Mouse (Mus musculus): Measurements from ENCODE around the gene Fndc9. TPM values are rescaled to one million over a fixed set of nuclear protein-coding genes. Genes with fewer than 3 reads are reported as not detected.

Fndc9 gene
- 0.24 and 0.26 TPM in 2 replicates for polyA plus RNA-seq (2014; fragmentation: Nextera tagmentation; extraction: Ambion mirVana)

GRCm38 (mm10) chr11:46235334-46235733, at the start of gene Fndc9:
Gene Fndc9, plus strand, starts transcription at chr11:46235531.
- no peak within 1 kb of the TSS for H3K9ac ChIP-seq (replicated peaks; ENCODE audit: low read length)
- no peaks in the 10 kb centered on the region for H3K36me3 ChIP-seq (replicated peaks; ENCODE audit: control insufficient read depth, insufficient read depth, low read depth, low read length)
- no peaks in the 10 kb centered on the region for H3K27me3 ChIP-seq (ENCODE audit: control insufficient read depth, insufficient read depth, low read length)
- H3K27ac ChIP-seq (replicated peaks; ENCODE audit: low read depth, low read length), result no peak within 1 kb of the TSS
- 70% methylated on average over 11 of the region's 11 CpGs for WGBS
- no peaks in the 10 kb centered on the region for H3K4me1 ChIP-seq (ENCODE audit: control insufficient read depth, insufficient read depth, low read length)
- H3K4me2 ChIP-seq (ENCODE audit: low read depth, low read length), result no peak within 1 kb of the TSS
- DNase-seq (ENCODE audit: low spot score), result no peak
- H3K4me3 ChIP-seq (ENCODE audit: low read depth, low read length), result no peak within 1 kb of the TSS
- no peaks in the 10 kb centered on the region for H3K9me3 ChIP-seq (replicated peaks; ENCODE audit: control insufficient read depth, low read length)
- no peak for ATAC-seq (replicated peaks; ENCODE audit: insufficient number of reproducible peaks, low FRiP score, low TSS enrichment, low read depth)

DNA sequence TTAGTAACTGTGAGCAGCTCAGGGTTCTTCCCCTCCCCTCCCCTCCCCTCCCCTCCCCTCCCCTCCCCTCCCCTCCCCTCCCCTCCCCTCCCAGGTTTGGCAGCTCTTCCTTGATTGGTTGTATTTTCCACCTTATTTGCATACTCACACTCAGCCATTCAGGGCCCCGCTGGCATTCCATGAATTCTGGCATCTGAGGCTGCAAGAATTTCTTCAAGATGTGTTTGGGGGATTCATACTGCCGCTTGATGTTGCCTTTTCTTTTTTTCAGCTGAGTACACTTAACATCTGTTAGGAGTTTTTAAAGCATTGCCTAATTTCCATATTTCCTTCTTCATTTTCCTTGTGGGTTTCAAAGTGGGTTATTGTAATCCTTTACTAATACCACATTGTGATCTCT, 47.0 kb upstream of the Fndc9 start:
- no peaks in the 10 kb centered on the region for H3K9me3 ChIP-seq (replicated peaks; ENCODE audit: control insufficient read depth, low read length)
- no peak overlapping the region for H3K27ac ChIP-seq (replicated peaks; ENCODE audit: low read depth, low read length)
- DNase-seq (ENCODE audit: low spot score), result peak; percentile 59
- no peaks in the 10 kb centered on the region for H3K36me3 ChIP-seq (replicated peaks; ENCODE audit: control insufficient read depth, insufficient read depth, low read depth, low read length)
- 58% methylated on average over 2 of the region's 2 CpGs for WGBS
- no peaks in the 10 kb centered on the region; the same call in 1 of the 2 replicates for H3K4me1 ChIP-seq (ENCODE audit: control insufficient read depth, insufficient read depth, low read length)
- no peaks in the 10 kb centered on the region for H3K27me3 ChIP-seq (ENCODE audit: control insufficient read depth, insufficient read depth, low read length)
- ATAC-seq (replicated peaks; ENCODE audit: insufficient number of reproducible peaks, low FRiP score, low TSS enrichment, low read depth), result no peak
- no peak overlapping the region for H3K9ac ChIP-seq (replicated peaks; ENCODE audit: low read length)
- H3K4me2 ChIP-seq (ENCODE audit: low read depth, low read length), result no peak overlapping the region
- no peak overlapping the region for H3K4me3 ChIP-seq (ENCODE audit: low read depth, low read length)

- no peak for DNase-seq (ENCODE audit: low spot score)
- ATAC-seq (replicated peaks; ENCODE audit: insufficient number of reproducible peaks, low FRiP score, low TSS enrichment, low read depth), result no peak
- 35% methylated on average over 4 of the region's 4 CpGs for WGBS
These were observed 41.2 kb upstream of the Fndc9 start for GRCm38 (mm10) chr11:46194175-46194574.

GRCm38 (mm10) chr11:46200664-46201063, 34.7 kb upstream of the Fndc9 start:
- Histone ChIP-seq H3K36me3 (replicated peaks; ENCODE audit: control insufficient read depth, insufficient read depth, low read depth, low read length) (no peaks in the 10 kb centered on the region), H3K4me3 (ENCODE audit: low read depth, low read length) (no peak overlapping the region), H3K4me2 (ENCODE audit: low read depth, low read length) (no peak overlapping the region), H3K27ac (replicated peaks; ENCODE audit: low read depth, low read length) (no peak overlapping the region), H3K4me1 (ENCODE audit: control insufficient read depth, insufficient read depth, low read length) (no peaks in the 10 kb centered on the region; the same call in 1 of the 2 replicates), H3K9ac (replicated peaks; ENCODE audit: low read length) (no peak overlapping the region), H3K9me3 (replicated peaks; ENCODE audit: control insufficient read depth, low read length) (no peaks in the 10 kb centered on the region), H3K27me3 (ENCODE audit: control insufficient read depth, insufficient read depth, low read length) (no peaks in the 10 kb centered on the region)
- no peak for ATAC-seq (replicated peaks; ENCODE audit: insufficient number of reproducible peaks, low FRiP score, low TSS enrichment, low read depth)
- no peak for DNase-seq (ENCODE audit: low spot score)
- 88% methylated on average over 11 of the region's 11 CpGs for WGBS

More at GRCm38 (mm10) chr11:46194175-46194574, 41.2 kb upstream of the Fndc9 start:
- Histone ChIP-seq H3K27me3 (ENCODE audit: control insufficient read depth, insufficient read depth, low read length) (no peaks in the 10 kb centered on the region), H3K9me3 (replicated peaks; ENCODE audit: control insufficient read depth, low read length) (no peaks in the 10 kb centered on the region), H3K4me3 (ENCODE audit: low read depth, low read length) (no peak overlapping the region), H3K27ac (replicated peaks; ENCODE audit: low read depth, low read length) (no peak overlapping the region), H3K4me2 (ENCODE audit: low read depth, low read length) (no peak overlapping the region), H3K36me3 (replicated peaks; ENCODE audit: control insufficient read depth, insufficient read depth, low read depth, low read length) (no peaks in the 10 kb centered on the region), H3K9ac (replicated peaks; ENCODE audit: low read length) (no peak overlapping the region), H3K4me1 (ENCODE audit: control insufficient read depth, insufficient read depth, low read length) (no peaks in the 10 kb centered on the region)

DNA sequence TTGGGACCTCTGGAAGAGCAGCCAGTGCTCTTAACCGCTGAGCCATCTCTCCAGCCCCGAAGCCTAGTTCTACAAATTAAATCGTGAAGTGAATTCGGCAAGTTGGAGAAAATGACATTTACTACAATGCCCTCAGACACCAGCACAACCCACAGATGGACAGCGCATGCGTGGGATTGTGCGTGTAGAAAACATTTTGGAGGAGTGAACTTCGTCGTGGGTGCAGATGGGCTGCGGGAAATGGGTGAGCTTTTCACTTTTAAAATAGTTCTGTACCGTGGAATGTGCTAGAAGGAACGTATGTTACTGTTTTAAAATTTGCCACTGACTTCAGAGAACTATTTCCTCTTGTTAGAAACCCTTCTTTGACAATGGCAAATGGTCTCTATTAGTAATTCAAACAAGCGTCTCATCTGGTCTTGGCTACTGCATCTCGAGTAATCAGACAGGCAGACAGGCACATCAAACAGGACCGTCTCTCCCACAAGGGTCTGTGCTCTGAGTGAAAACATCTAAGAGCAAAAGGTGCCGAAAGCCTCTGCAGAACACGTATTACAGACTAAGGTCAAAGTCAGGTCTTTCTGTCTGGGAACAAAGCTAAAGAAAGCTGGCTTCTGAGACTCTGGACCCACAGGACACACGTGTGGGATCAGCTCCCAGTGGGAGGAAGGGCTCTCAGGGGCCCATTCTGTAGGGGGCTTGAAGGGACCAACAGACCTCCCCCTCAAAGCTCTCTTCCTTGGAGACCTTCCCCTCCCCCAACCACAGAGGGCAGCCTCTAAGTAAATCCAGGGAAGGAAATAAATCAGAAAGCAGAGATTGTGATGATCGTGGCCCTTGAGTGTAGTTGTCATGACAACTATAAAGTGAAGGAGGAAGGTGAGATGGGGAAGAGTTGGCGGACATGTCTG, 33.4 kb upstream of the Fndc9 start:
- 50% methylated on average over 20 of the region's 20 CpGs for WGBS
- no peaks in the 10 kb centered on the region for H3K27me3 ChIP-seq (ENCODE audit: control insufficient read depth, insufficient read depth, low read length)
- no peaks in the 10 kb centered on the region; the same call in 1 of the 2 replicates for H3K4me1 ChIP-seq (ENCODE audit: control insufficient read depth, insufficient read depth, low read length)
- no peak overlapping the region for H3K4me3 ChIP-seq (ENCODE audit: low read depth, low read length)
- H3K27ac ChIP-seq (replicated peaks; ENCODE audit: low read depth, low read length), result no peak overlapping the region
- H3K9ac ChIP-seq (replicated peaks; ENCODE audit: low read length), result no peak overlapping the region
- no peaks in the 10 kb centered on the region for H3K36me3 ChIP-seq (replicated peaks; ENCODE audit: control insufficient read depth, insufficient read depth, low read depth, low read length)
- DNase-seq (ENCODE audit: low spot score), result peak; percentile 59
- H3K9me3 ChIP-seq (replicated peaks; ENCODE audit: control insufficient read depth, low read length), result no peaks in the 10 kb centered on the region
- no peak for ATAC-seq (replicated peaks; ENCODE audit: insufficient number of reproducible peaks, low FRiP score, low TSS enrichment, low read depth)
- H3K4me2 ChIP-seq (ENCODE audit: low read depth, low read length), result no peak overlapping the region

DNA sequence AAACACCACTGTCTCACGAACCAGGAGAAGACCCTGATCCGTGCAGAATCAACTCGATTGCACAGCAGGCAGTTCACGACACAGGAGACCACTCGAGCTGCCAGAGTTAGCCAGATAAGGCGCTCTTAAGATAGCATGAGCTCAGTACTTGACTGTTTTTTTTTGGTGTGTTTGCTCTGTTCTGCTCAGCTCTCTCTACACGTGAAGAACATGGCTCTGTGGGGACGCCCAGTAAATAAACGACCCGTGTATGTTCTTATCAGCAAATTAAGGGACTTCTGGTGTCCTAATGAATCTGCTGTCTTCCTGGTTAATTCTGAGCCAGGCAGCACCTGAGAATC, 32.8 kb upstream of the Fndc9 start:
- H3K9ac ChIP-seq (replicated peaks; ENCODE audit: low read length), result no peak overlapping the region
- no peaks in the 10 kb centered on the region; the same call in 1 of the 2 replicates for H3K4me1 ChIP-seq (ENCODE audit: control insufficient read depth, insufficient read depth, low read length)
- no peak for ATAC-seq (replicated peaks; ENCODE audit: insufficient number of reproducible peaks, low FRiP score, low TSS enrichment, low read depth)
- no peak overlapping the region for H3K4me3 ChIP-seq (ENCODE audit: low read depth, low read length)
- no peak for DNase-seq (ENCODE audit: low spot score)
- H3K9me3 ChIP-seq (replicated peaks; ENCODE audit: control insufficient read depth, low read length), result no peaks in the 10 kb centered on the region
- H3K36me3 ChIP-seq (replicated peaks; ENCODE audit: control insufficient read depth, insufficient read depth, low read depth, low read length), result no peaks in the 10 kb centered on the region
- 62% methylated on average over 10 of the region's 10 CpGs for WGBS
- H3K27me3 ChIP-seq (ENCODE audit: control insufficient read depth, insufficient read depth, low read length), result no peaks in the 10 kb centered on the region
- H3K4me2 ChIP-seq (ENCODE audit: low read depth, low read length), result no peak overlapping the region
- H3K27ac ChIP-seq (replicated peaks; ENCODE audit: low read depth, low read length), result no peak overlapping the region

GRCm38 (mm10) chr11:46204841-46205240, 30.5 kb upstream of the Fndc9 start:
- no peak overlapping the region for H3K4me3 ChIP-seq (ENCODE audit: low read depth, low read length)
- no peak for ATAC-seq (replicated peaks; ENCODE audit: insufficient number of reproducible peaks, low FRiP score, low TSS enrichment, low read depth)
- H3K9me3 ChIP-seq (replicated peaks; ENCODE audit: control insufficient read depth, low read length), result no peaks in the 10 kb centered on the region
- H3K9ac ChIP-seq (replicated peaks; ENCODE audit: low read length), result no peak overlapping the region
- no peaks in the 10 kb centered on the region for H3K36me3 ChIP-seq (replicated peaks; ENCODE audit: control insufficient read depth, insufficient read depth, low read depth, low read length)
- H3K4me1 ChIP-seq (ENCODE audit: control insufficient read depth, insufficient read depth, low read length), result no peaks in the 10 kb centered on the region; the same call in 1 of the 2 replicates
- no peak for DNase-seq (ENCODE audit: low spot score)
- WGBS, result 89% methylated on average over 9 of the region's 9 CpGs
- no peak overlapping the region for H3K27ac ChIP-seq (replicated peaks; ENCODE audit: low read depth, low read length)
- H3K27me3 ChIP-seq (ENCODE audit: control insufficient read depth, insufficient read depth, low read length), result no peaks in the 10 kb centered on the region
- H3K4me2 ChIP-seq (ENCODE audit: low read depth, low read length), result no peak overlapping the region

- DNase-seq (ENCODE audit: low spot score), result no peak
- Histone ChIP-seq H3K27ac (replicated peaks; ENCODE audit: low read depth, low read length) (no peak overlapping the region), H3K4me2 (ENCODE audit: low read depth, low read length) (no peak overlapping the region), H3K4me1 (ENCODE audit: control insufficient read depth, insufficient read depth, low read length) (no peaks in the 10 kb centered on the region; the same call in 1 of the 2 replicates), H3K27me3 (ENCODE audit: control insufficient read depth, insufficient read depth, low read length) (no peaks in the 10 kb centered on the region), H3K9ac (replicated peaks; ENCODE audit: low read length) (no peak overlapping the region), H3K36me3 (replicated peaks; ENCODE audit: control insufficient read depth, insufficient read depth, low read depth, low read length) (no peaks in the 10 kb centered on the region), H3K9me3 (replicated peaks; ENCODE audit: control insufficient read depth, low read length) (no peaks in the 10 kb centered on the region), H3K4me3 (ENCODE audit: low read depth, low read length) (no peak overlapping the region)
- 51% methylated on average over 17 of the region's 17 CpGs for WGBS
- ATAC-seq (replicated peaks; ENCODE audit: insufficient number of reproducible peaks, low FRiP score, low TSS enrichment, low read depth), result no peak
These were observed 29.5 kb upstream of the Fndc9 start for GRCm38 (mm10) chr11:46205639-46206409.

Data from embryonic facial prominence, embryonic 11.5 days (tissue).